Mouse (Mus musculus) C2C12 (cell line): Measurements from ENCODE around the gene Exosc5.

Experiments
- CTCF ChIP-seq: IDR thresholded peaks from one replicate; pipeline ENCODE4 v1.5.1; 2011; ENCODE audit not compliant: control insufficient read depth, insufficient read depth, insufficient read length
- FOSL1 ChIP-seq: IDR thresholded peaks from one replicate; pipeline ENCODE4 v1.8.0; 2011; ENCODE audit warnings: mild to moderate bottlenecking, low read length; ENCODE audit not compliant: poor library complexity, insufficient read depth, severe bottlenecking
- MAX ChIP-seq: IDR thresholded peaks from one replicate; pipeline ENCODE4 v1.6.1; 2011; ENCODE audit warnings: mild to moderate bottlenecking, control low read depth
- MYOD1 ChIP-seq: IDR thresholded peaks from one replicate; pipeline ENCODE4 v1.6.1; 2011; ENCODE audit warnings: low read depth; ENCODE audit not compliant: control insufficient read depth, insufficient read length
- MYOG ChIP-seq: IDR thresholded peaks from one replicate; pipeline ENCODE4 v1.6.1; 2011; ENCODE audit not compliant: control insufficient read depth, insufficient read length; ENCODE audit errors: extremely low read depth
- USF1 ChIP-seq: IDR thresholded peaks from one replicate; pipeline ENCODE4 v1.6.1; 2011; ENCODE audit warnings: low read depth, mild to moderate bottlenecking, control low read depth, moderate library complexity

GRCm38 (mm10) chr7:25617376-25618160, 41.4 kb upstream of the Exosc5 start:
- no peak for TF ChIP-seq CTCF
- TF ChIP-seq FOSL1 = no peak
- TF ChIP-seq MYOD1 = no peak
- no peak for TF ChIP-seq USF1
- no peak for TF ChIP-seq MAX
- no peak for TF ChIP-seq MYOG
